Mouse (Mus musculus) intestine, embryonic 15.5 days (tissue): ENCODE measurements at regions not wholly inside any gene's neighbourhood (a gene's known extent, or its start where the extent isn't known, plus 50 kb on each side); places are given as distances from the start of the nearest gene placed in this dataset.

Experiments
- ATAC-seq: fragments of 200-750 bp; cut with Nextera tagmentation; 2 replicates; pipeline ENCODE4 v1.8.0; 2017; ENCODE audit warnings: moderate TSS enrichment, moderate library complexity
- H3K27ac ChIP-seq: fragments of 300-500 bp; sonication (generic); 2 replicates; pipeline ENCODE4 v1.5.1; 2015; ENCODE audit warnings: mild to moderate bottlenecking, inconsistent platforms
- H3K27me3 ChIP-seq: fragments of 300-500 bp; sonication (generic); replicated peaks from 2 replicates; pipeline ENCODE4 v1.6.1; 2015; ENCODE audit warnings: inconsistent platforms
- H3K36me3 ChIP-seq: fragments of 300-500 bp; sonication (generic); 2 replicates; pipeline ENCODE4 v1.6.1; 2015; ENCODE audit warnings: inconsistent platforms
- H3K4me1 ChIP-seq: fragments of 300-500 bp; sonication (generic); replicated peaks from 2 replicates; pipeline ENCODE4 v1.6.1; 2015; ENCODE audit warnings: inconsistent platforms
- H3K4me2 ChIP-seq: fragments of 300-500 bp; sonication (generic); replicated peaks from 2 replicates; pipeline ENCODE4 v1.6.1; 2015; ENCODE audit warnings: mild to moderate bottlenecking, inconsistent platforms
- H3K4me3 ChIP-seq: fragments of 300-500 bp; sonication (generic); replicated peaks from 2 replicates; pipeline ENCODE4 v1.5.1; 2015; ENCODE audit warnings: inconsistent platforms
- H3K9ac ChIP-seq: fragments of 300-500 bp; sonication (generic); 2 replicates; pipeline ENCODE4 v1.6.1; 2015; ENCODE audit warnings: inconsistent platforms
- H3K9me3 ChIP-seq: fragments of 300-500 bp; sonication (generic); 2 replicates; pipeline ENCODE4 v1.6.1; 2016; ENCODE audit warnings: inconsistent platforms
- WGBS: fragments of 180-500 bp; shearing (Covaris S2); methylation state at CpG from one replicate; pipeline ENCODE4 v1.1.7; 2015; 5-methylcytosine and 5-hydroxymethylcytosine counted together

DNA sequence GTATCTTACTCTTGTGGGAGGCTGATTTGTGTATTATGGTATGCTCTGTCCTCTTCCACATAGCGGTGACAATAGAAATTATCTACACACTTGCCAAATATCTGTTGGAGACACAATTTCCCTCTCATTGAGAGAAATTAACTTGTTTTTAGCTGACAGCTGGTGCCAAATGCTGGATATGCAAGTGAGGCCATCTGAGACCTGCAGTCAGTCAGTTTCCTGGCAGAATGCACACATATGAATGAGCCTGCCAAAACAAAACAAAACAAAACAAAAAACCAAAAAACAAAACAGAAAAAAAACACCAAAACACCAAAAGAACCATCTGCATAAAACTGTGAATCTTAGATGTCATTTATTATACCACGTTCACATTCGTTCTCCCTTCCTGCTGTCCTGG lies 233.7 kb upstream of the Gm12728 start:
- H3K36me3 ChIP-seq: no peaks in the 10 kb centered on the region

DNA sequence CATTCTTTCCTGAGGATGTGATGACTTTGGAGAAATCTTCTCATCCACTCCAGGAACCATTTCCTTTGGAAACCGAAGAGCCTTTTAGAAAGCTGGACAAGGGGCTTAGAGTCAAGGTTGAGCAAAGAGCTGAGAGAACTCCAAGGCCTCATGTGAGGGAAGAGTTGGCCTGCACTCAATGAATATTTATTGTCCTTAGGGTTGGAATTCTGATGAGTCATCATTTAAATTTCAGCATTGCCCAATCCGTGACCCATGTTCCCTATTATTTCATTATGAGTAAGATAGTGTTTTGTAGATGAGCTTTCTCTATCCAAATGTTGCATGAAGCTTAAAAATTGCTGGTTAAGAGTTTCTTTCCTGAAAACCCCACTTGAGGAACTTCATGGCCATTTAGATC lies 232.3 kb upstream of the Gm12728 start:
- Histone ChIP-seq H3K27ac (no peak overlapping the region), H3K4me3 (no peak overlapping the region), H3K9ac (no peak overlapping the region), H3K27me3 (no peaks in the 10 kb centered on the region), H3K4me2 (no peak overlapping the region), H3K4me1 (no peaks in the 10 kb centered on the region), H3K36me3 (no peaks in the 10 kb centered on the region), H3K9me3 (no peaks in the 10 kb centered on the region)
- WGBS: 85% methylated on average over 2 of the region's 2 CpGs
- no peak for ATAC-seq

More for the DNA sequence above, 233.7 kb upstream of the Gm12728 start:
- Histone ChIP-seq H3K9me3 (no peaks in the 10 kb centered on the region), H3K4me1 (no peaks in the 10 kb centered on the region), H3K27me3 (no peaks in the 10 kb centered on the region), H3K9ac (no peak overlapping the region), H3K4me3 (no peak overlapping the region), H3K4me2 (no peak overlapping the region), H3K27ac (no peak overlapping the region)
- ATAC-seq: no peak
- 89% methylated on average over 3 of the region's 3 CpGs for WGBS

DNA sequence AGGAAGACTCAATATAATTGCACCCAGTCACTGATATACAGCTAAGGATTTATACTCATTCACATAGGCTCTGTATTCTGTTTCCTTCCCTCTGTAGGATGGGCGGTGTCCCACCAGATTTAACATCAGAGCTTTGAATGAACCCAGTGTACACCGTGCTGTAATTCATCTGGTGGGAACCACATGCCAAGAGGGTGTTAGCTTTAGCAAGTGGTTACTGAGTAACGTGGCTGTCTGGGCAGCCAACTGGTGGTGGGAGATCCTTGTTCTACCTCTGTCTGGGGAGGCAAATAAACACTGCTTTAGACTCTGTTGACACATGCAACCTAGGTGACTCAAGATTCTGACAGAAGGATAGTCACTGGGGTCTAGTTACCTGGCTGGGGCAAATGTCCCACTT lies 229.6 kb upstream of the Gm12728 start:
- ATAC-seq: no peak; the same call in 1 of the 2 replicates
- no peaks in the 10 kb centered on the region for H3K36me3 ChIP-seq
- no peak overlapping the region for H3K4me3 ChIP-seq
- H3K9me3 ChIP-seq: no peaks in the 10 kb centered on the region
- H3K27ac ChIP-seq: no peak overlapping the region
- no peaks in the 10 kb centered on the region for H3K4me1 ChIP-seq
- 53% methylated on average over 3 of the region's 3 CpGs for WGBS
- H3K4me2 ChIP-seq: no peak overlapping the region
- H3K9ac ChIP-seq: no peak overlapping the region
- no peaks in the 10 kb centered on the region for H3K27me3 ChIP-seq

DNA sequence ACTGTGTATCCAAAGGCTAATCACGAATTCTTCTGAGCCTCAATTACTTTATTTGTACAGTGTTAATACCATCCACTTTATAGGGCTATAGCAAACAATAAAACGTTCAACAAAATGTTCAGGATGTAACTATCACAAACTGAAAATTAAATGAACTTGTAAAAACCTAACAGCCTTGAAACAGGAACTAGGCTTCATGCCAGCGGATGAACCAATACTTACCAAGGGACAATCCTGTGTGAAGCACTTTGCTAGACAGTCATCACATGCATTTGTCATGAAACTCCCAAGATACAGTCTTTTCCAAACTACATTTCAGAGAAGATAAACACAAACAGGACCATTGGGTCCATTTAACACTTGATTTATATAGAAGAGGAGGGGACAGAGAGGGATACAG lies 228.9 kb upstream of the Gm12728 start:
- Histone ChIP-seq H3K27me3 (no peaks in the 10 kb centered on the region), H3K9me3 (no peaks in the 10 kb centered on the region), H3K4me2 (no peak overlapping the region), H3K27ac (no peak overlapping the region), H3K4me1 (no peaks in the 10 kb centered on the region), H3K36me3 (no peaks in the 10 kb centered on the region), H3K9ac (no peak overlapping the region), H3K4me3 (no peak overlapping the region)
- ATAC-seq: no peak
- 62% methylated on average over 3 of the region's 3 CpGs for WGBS

DNA sequence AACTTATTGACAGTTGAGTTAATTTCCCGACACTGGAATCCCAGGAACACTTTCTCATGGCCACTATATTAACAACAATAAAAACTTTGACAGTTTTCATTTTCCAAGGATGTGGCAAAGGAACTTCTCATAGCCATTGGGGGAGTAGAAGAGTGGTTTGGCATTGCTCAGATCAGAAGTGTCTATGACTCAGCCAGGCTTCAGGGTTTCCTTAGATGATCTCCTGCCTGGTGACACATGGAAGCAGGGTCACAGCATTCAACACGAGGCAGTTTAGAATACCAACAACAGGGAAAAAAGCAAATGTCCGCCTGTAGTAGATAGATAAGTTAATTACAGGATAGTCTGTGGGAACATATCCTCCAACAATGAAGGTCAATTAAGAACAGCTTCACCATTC lies 228.1 kb upstream of the Gm12728 start:
- no peaks in the 10 kb centered on the region for H3K9me3 ChIP-seq
- H3K27ac ChIP-seq: no peak overlapping the region
- H3K4me1 ChIP-seq: no peaks in the 10 kb centered on the region
- H3K4me2 ChIP-seq: no peak overlapping the region
- no peaks in the 10 kb centered on the region for H3K36me3 ChIP-seq
- no peak overlapping the region for H3K4me3 ChIP-seq
- H3K27me3 ChIP-seq: no peaks in the 10 kb centered on the region
- 70% methylated on average over 3 of the region's 3 CpGs for WGBS
- H3K9ac ChIP-seq: no peak overlapping the region
- no peak for ATAC-seq

DNA sequence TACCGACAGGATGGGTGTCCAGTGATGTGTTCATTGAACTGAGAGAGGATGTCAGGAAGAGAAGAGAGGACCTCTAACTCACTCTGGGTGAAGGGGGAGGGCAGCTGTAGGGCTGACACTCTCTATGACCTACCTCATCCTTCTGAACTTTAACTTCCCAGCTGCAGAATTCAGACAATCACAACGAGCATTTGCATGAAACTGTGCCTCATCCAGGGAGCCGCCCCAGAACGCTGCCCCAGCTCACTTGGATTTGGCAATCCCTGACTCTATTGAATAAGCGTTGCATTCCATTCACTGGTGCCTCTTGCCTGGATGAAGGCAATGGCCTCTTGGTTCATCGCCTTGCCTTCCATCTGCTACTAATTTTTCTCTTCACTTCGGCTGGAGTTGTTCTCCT lies 223.9 kb upstream of the Gm12728 start:
- Histone ChIP-seq H3K4me3 (no peak overlapping the region), H3K4me2 (no peak overlapping the region), H3K27ac (no peak overlapping the region), H3K4me1 (no peaks in the 10 kb centered on the region), H3K9ac (no peak overlapping the region), H3K36me3 (no peaks in the 10 kb centered on the region), H3K27me3 (no peaks in the 10 kb centered on the region), H3K9me3 (no peaks in the 10 kb centered on the region)
- ATAC-seq: no peak
- 90% methylated on average over 7 of the region's 7 CpGs for WGBS

DNA sequence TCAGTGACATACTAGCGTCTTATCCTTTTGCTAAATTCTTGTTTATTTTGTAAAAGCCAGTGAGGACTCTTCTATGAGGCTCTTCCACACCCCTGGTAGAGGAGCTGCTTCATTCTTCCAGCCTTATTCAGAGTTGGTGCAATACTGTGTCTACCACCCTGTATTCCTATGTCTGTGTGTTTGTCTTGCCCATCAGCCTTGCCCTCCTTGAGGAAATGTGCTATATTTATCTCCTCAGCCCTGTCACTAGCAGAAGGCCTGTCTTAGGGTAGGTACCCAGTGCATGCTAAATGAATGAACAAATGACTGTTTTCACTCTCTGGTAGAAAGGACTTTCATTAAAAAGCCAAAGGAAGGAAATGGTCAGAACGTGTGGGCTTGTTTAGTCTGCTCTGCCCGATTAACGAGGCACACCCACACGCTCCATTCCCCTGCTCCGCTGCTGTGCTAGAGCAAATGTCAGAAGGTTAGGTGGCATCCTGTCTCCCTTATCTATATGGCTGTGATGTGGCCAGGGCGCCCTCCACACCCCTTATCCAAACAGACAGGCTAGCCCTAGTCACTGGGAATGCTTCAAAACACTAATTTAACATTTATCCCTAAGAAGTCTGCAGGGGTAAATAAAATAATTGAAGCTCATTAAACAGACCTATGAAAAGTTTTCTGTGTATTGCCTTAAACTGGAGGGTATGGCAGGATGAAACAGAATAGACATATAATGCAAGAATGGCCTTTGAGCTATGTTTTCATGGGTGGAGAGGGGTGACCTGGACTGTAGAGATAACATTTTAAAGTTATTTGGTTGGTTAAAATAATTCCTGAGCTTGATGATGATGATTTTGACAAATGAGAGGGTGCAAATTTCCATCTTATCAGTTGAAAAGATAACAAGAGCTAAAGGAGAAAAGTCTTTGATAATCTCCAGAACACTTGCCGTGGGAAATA lies 222.9 kb upstream of the Gm12728 start:
- no peak overlapping the region for H3K27ac ChIP-seq
- no peak overlapping the region for H3K9ac ChIP-seq
- 38% methylated on average over 8 of the region's 8 CpGs for WGBS
- no peak overlapping the region for H3K4me2 ChIP-seq
- no peaks in the 10 kb centered on the region for H3K4me1 ChIP-seq
- no peak for ATAC-seq
- H3K36me3 ChIP-seq: no peaks in the 10 kb centered on the region
- H3K9me3 ChIP-seq: no peaks in the 10 kb centered on the region
- H3K27me3 ChIP-seq: no peaks in the 10 kb centered on the region
- H3K4me3 ChIP-seq: no peak overlapping the region

DNA sequence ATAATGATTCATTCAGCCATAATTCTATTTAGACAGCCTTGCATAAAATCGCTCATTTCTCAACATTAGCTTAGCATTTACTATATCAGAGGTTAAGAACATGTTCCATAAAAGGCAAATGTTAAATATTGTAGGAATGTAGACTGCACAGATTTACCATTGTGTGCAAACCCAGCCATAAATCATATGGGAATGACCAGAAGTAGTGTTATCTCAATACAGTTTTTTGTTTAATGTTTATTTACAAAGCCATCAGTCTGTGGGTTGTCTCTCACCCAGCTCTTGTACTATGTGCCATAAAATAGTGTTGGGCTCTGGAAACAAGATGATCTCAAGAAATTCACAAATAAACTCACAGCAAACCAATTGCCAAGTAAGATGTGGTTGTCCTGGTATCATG lies 220.0 kb upstream of the Gm12728 start:
- WGBS: 70% methylated on average over 1 of the region's 1 CpGs

DNA sequence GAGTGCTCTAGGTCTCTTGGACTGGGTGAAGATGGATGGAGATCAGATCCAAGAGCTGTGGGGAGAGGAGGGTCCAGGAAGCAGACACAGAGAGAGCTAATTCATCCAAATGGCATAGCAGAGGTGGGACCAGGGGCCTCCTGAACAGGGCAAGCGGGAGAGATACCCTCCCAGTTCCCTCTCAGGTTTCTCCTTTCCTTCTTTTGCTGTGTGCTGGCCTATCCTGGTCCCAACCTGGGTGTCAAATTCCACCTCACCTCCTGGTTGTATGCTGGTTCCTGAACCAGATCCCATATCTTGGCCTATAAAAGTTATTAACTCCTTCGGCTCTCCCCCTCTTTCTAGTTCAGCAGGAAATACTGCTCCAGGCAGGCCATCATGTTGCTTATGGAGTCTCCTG lies 214.1 kb upstream of the Gm12728 start:
- no peaks in the 10 kb centered on the region for H3K36me3 ChIP-seq
- ATAC-seq: no peak
- no peaks in the 10 kb centered on the region for H3K9me3 ChIP-seq
- H3K4me2 ChIP-seq: no peak overlapping the region
- no peaks in the 10 kb centered on the region for H3K27me3 ChIP-seq
- no peaks in the 10 kb centered on the region for H3K4me1 ChIP-seq
- no peak overlapping the region for H3K4me3 ChIP-seq
- no peak overlapping the region for H3K27ac ChIP-seq
- 79% methylated on average over 2 of the region's 2 CpGs for WGBS
- H3K9ac ChIP-seq: no peak overlapping the region

More for the DNA sequence above, 220.0 kb upstream of the Gm12728 start:
- no peak overlapping the region for H3K9ac ChIP-seq
- no peak overlapping the region for H3K4me2 ChIP-seq
- H3K27ac ChIP-seq: no peak overlapping the region
- H3K27me3 ChIP-seq: no peaks in the 10 kb centered on the region
- no peaks in the 10 kb centered on the region for H3K9me3 ChIP-seq
- H3K4me3 ChIP-seq: no peak overlapping the region
- H3K4me1 ChIP-seq: no peaks in the 10 kb centered on the region
- no peak for ATAC-seq
- H3K36me3 ChIP-seq: no peaks in the 10 kb centered on the region

DNA sequence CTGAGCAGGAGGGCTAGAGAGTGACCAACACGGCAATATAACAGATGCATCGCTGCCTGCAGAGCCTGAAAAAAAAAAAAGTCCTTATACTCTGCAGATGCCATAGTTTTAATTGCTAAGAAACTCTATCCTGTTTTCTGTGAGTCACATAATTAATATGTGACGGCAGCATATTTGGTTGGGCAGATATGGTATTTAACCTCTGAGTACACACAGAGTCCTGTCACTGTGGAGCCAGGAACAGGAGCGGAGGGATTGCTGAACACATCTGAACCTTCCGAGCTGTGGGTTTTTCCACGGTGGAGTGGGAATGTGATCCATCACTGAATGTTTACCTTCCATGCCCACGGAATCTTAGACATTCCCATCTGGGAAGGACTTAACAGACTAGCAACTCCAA lies 208.7 kb upstream of the Gm12728 start:
- H3K9me3 ChIP-seq: no peaks in the 10 kb centered on the region
- H3K27me3 ChIP-seq: no peaks in the 10 kb centered on the region
- 53% methylated on average over 7 of the region's 7 CpGs for WGBS
- no peak overlapping the region for H3K4me2 ChIP-seq
- H3K27ac ChIP-seq: no peak overlapping the region
- no peaks in the 10 kb centered on the region for H3K36me3 ChIP-seq
- no peak overlapping the region for H3K4me3 ChIP-seq
- H3K9ac ChIP-seq: no peak overlapping the region
- no peak for ATAC-seq
- no peaks in the 10 kb centered on the region for H3K4me1 ChIP-seq

DNA sequence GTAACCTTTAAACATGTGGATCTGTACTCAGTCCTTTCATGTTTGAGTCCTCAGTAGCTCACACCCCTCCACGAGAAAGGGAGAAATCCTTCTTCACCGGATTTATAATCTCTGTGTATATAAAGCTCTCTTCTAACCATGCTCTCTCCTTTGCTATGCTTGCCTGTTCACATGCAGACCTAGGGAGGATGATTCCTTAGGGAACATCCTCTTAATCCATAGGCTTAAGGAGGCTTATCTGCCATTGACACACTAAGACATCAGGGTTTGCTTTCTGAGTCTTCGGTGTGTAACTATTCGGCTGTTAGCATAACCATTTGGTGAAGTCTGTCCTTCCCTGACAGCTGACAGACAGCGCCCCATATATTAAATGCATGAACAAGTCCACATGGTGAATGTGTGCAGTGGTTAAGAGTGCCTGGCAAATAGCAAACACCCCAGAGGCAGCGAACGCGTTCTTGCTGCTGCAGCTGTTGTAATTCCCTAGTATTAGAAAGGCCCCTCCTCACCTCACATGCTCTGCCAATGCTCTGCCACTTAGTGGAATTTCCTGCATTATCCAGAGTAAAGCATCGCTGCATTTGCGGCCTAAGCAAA lies 205.2 kb upstream of the Gm12728 start:
- H3K4me1 ChIP-seq: no peaks in the 10 kb centered on the region
- no peak overlapping the region for H3K9ac ChIP-seq
- H3K4me2 ChIP-seq: no peak overlapping the region
- no peak for ATAC-seq
- no peak overlapping the region for H3K4me3 ChIP-seq
- no peaks in the 10 kb centered on the region for H3K9me3 ChIP-seq
- no peaks in the 10 kb centered on the region for H3K36me3 ChIP-seq
- WGBS: 77% methylated on average over 10 of the region's 10 CpGs
- no peaks in the 10 kb centered on the region for H3K27me3 ChIP-seq
- no peak overlapping the region for H3K27ac ChIP-seq

DNA sequence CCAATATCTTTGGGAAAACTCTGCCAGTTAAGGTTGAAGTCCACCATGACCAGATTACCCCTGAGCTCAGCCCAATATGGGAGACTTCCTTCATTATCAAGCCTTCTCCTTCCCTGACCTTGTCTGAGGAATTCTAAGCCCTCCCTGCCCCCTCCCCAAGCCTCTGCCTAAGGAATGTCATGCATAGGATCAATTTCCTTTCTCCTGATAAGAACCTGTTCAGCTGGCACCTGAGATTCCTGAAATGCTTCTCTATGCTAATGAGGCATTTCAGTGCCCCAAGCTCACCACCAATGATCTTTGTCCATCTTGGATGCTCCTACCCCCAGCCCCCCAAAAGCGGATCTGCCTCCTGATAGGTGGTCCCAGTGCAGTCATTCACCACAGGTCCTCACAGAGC lies 186.0 kb upstream of the Gm12728 start:
- Histone ChIP-seq H3K36me3 (no peaks in the 10 kb centered on the region), H3K9me3 (no peaks in the 10 kb centered on the region), H3K4me1 (no peaks in the 10 kb centered on the region), H3K4me3 (no peak overlapping the region), H3K27ac (no peak overlapping the region), H3K4me2 (no peak overlapping the region), H3K27me3 (no peaks in the 10 kb centered on the region), H3K9ac (no peak overlapping the region)
- no peak for ATAC-seq
- 55% methylated on average over 1 of the region's 1 CpGs for WGBS

DNA sequence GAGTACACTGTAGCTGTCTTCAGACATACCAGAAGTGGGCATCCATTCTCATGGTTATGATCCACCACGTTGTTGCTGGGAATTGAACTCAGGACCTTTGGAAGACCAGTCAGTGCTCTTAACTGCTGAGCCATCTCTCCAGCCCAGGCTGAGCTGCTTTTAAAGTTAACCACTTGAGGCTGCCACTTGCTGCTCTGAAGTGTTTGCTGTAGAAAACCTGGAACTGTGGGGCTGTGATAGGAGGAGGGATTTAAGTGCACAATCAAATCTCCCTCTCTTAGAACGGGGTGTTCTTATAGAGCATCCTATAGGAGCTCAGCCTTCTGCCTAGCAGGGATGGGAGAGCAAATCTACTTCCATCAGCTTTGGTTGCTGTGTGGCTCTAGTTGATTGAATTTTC lies 185.1 kb upstream of the Gm12728 start:
- Histone ChIP-seq H3K4me1 (no peaks in the 10 kb centered on the region), H3K27ac (no peak overlapping the region), H3K4me3 (no peak overlapping the region), H3K4me2 (no peak overlapping the region), H3K36me3 (no peaks in the 10 kb centered on the region), H3K27me3 (no peaks in the 10 kb centered on the region), H3K9me3 (no peaks in the 10 kb centered on the region), H3K9ac (no peak overlapping the region)
- ATAC-seq: no peak
- 89% methylated on average over 2 of the region's 2 CpGs for WGBS
